Mouse (Mus musculus): ENCODE data around the gene Hoxa3. TPM values are rescaled to one million over a fixed set of nuclear protein-coding genes. Genes with fewer than 3 reads are reported as not detected.
A peak's percentile ranks its signal among the peaks of the same experiment; 100 is the strongest.

Hoxa3 gene
- polyA plus RNA-seq, 1 experiment from 2014 or later: 0.91 TPM

- Histone ChIP-seq H3K4me2 (ENCODE audit: low read depth, low read length) (peak overlapping the region; percentile 19), H3K27me3 (ENCODE audit: control insufficient read depth, insufficient read depth, low read length) (peaks cover 71% of the 10 kb centered on the region), H3K4me1 (ENCODE audit: control insufficient read depth, insufficient read depth, low read length) (no peaks in the 10 kb centered on the region; the same call in 1 of the 2 replicates), H3K9ac (replicated peaks; ENCODE audit: low read length) (peak overlapping the region; percentile 30), H3K4me3 (ENCODE audit: low read depth, low read length) (peak overlapping the region; percentile 17), H3K27ac (replicated peaks; ENCODE audit: low read depth, low read length) (peak overlapping the region; percentile 41), H3K36me3 (replicated peaks; ENCODE audit: control insufficient read depth, insufficient read depth, low read depth, low read length) (no peaks in the 10 kb centered on the region), H3K9me3 (replicated peaks; ENCODE audit: control insufficient read depth, low read length) (no peaks in the 10 kb centered on the region)
- under 1% methylated on average over 40 of the region's 40 CpGs for whole genome bisulfite sequencing
- ATAC-seq (replicated peaks; ENCODE audit: insufficient number of reproducible peaks, low FRiP score, low TSS enrichment, low read depth) (no peak; the same call in 1 of the 2 replicates), DNase-seq (ENCODE audit: low spot score) (no peak)
Observed at GRCm38 (mm10) chr6:52170166-52170897, 42.8 kb downstream of the Hoxa3 start.

GRCm38 (mm10) chr6:52169499-52170165 is 43.5 kb downstream of the Hoxa3 start:
- no peaks in the 10 kb centered on the region for H3K9me3 ChIP-seq (replicated peaks; ENCODE audit: control insufficient read depth, low read length)
- ATAC-seq (replicated peaks; ENCODE audit: insufficient number of reproducible peaks, low FRiP score, low TSS enrichment, low read depth) (no peak), DNase-seq (ENCODE audit: low spot score) (no peak)
- H3K4me1 ChIP-seq (ENCODE audit: control insufficient read depth, insufficient read depth, low read length): no peaks in the 10 kb centered on the region; the same call in 1 of the 2 replicates
- peak overlapping the region; percentile 17 for H3K4me3 ChIP-seq (ENCODE audit: low read depth, low read length)
- H3K36me3 ChIP-seq (replicated peaks; ENCODE audit: control insufficient read depth, insufficient read depth, low read depth, low read length): no peaks in the 10 kb centered on the region
- WGBS: 6% methylated on average over 15 of the region's 16 CpGs
- H3K4me2 ChIP-seq (ENCODE audit: low read depth, low read length): peak overlapping the region; percentile 19
- peaks cover 67% of the 10 kb centered on the region for H3K27me3 ChIP-seq (ENCODE audit: control insufficient read depth, insufficient read depth, low read length)
- H3K27ac ChIP-seq (replicated peaks; ENCODE audit: low read depth, low read length): peak overlapping the region; percentile 41; the same call in 1 of the 2 replicates
- H3K9ac ChIP-seq (replicated peaks; ENCODE audit: low read length): peak overlapping the region; percentile 30; the same call in 1 of the 2 replicates

GRCm38 (mm10) chr6:52168191-52169055 is 44.7 kb downstream of the Hoxa3 start:
- DNase-seq (ENCODE audit: low spot score): no peak
- peaks cover 79% of the 10 kb centered on the region for H3K27me3 ChIP-seq (ENCODE audit: control insufficient read depth, insufficient read depth, low read length)
- ATAC-seq (replicated peaks; ENCODE audit: insufficient number of reproducible peaks, low FRiP score, low TSS enrichment, low read depth): no peak
- H3K36me3 ChIP-seq (replicated peaks; ENCODE audit: control insufficient read depth, insufficient read depth, low read depth, low read length): no peaks in the 10 kb centered on the region
- peak overlapping the region; percentile 60; the same call in 1 of the 2 replicates for H3K27ac ChIP-seq (replicated peaks; ENCODE audit: low read depth, low read length)
- H3K9ac ChIP-seq (replicated peaks; ENCODE audit: low read length): peak overlapping the region; percentile 62
- under 1% methylated on average over 42 of the region's 42 CpGs for WGBS
- peak overlapping the region; percentile 24 for H3K4me3 ChIP-seq (ENCODE audit: low read depth, low read length)
- H3K4me1 ChIP-seq (ENCODE audit: control insufficient read depth, insufficient read depth, low read length): no peaks in the 10 kb centered on the region; the same call in 1 of the 2 replicates
- no peaks in the 10 kb centered on the region for H3K9me3 ChIP-seq (replicated peaks; ENCODE audit: control insufficient read depth, low read length)
- H3K4me2 ChIP-seq (ENCODE audit: low read depth, low read length): peak overlapping the region; percentile 44

GRCm38 (mm10) chr6:52167736-52168161 is 45.4 kb downstream of the Hoxa3 start:
- no peak for DNase-seq (ENCODE audit: low spot score)
- H3K9ac ChIP-seq (replicated peaks; ENCODE audit: low read length): peak overlapping the region; percentile 62
- peak overlapping the region; percentile 15 for H3K4me2 ChIP-seq (ENCODE audit: low read depth, low read length)
- ATAC-seq (replicated peaks; ENCODE audit: insufficient number of reproducible peaks, low FRiP score, low TSS enrichment, low read depth): no peak
- H3K4me1 ChIP-seq (ENCODE audit: control insufficient read depth, insufficient read depth, low read length): no peaks in the 10 kb centered on the region; the same call in 1 of the 2 replicates
- no peaks in the 10 kb centered on the region for H3K36me3 ChIP-seq (replicated peaks; ENCODE audit: control insufficient read depth, insufficient read depth, low read depth, low read length)
- peak overlapping the region; percentile 24 for H3K4me3 ChIP-seq (ENCODE audit: low read depth, low read length)
- peak overlapping the region; percentile 60; the same call in 1 of the 2 replicates for H3K27ac ChIP-seq (replicated peaks; ENCODE audit: low read depth, low read length)
- peaks cover 79% of the 10 kb centered on the region for H3K27me3 ChIP-seq (ENCODE audit: control insufficient read depth, insufficient read depth, low read length)
- H3K9me3 ChIP-seq (replicated peaks; ENCODE audit: control insufficient read depth, low read length): no peaks in the 10 kb centered on the region
- under 1% methylated on average over 14 of the region's 14 CpGs for WGBS

GRCm38 (mm10) chr6:52167176-52167575 is 46.0 kb downstream of the Hoxa3 start:
- Histone ChIP-seq H3K27ac (replicated peaks; ENCODE audit: low read depth, low read length) (peak overlapping the region; percentile 60; the same call in 1 of the 2 replicates), H3K4me2 (ENCODE audit: low read depth, low read length) (peak overlapping the region; percentile 15; the same call in 1 of the 2 replicates), H3K27me3 (ENCODE audit: control insufficient read depth, insufficient read depth, low read length) (peaks cover 74% of the 10 kb centered on the region), H3K9ac (replicated peaks; ENCODE audit: low read length) (peak overlapping the region; percentile 62), H3K4me3 (ENCODE audit: low read depth, low read length) (peak overlapping the region; percentile 34), H3K36me3 (replicated peaks; ENCODE audit: control insufficient read depth, insufficient read depth, low read depth, low read length) (no peaks in the 10 kb centered on the region), H3K4me1 (ENCODE audit: control insufficient read depth, insufficient read depth, low read length) (no peaks in the 10 kb centered on the region; the same call in 1 of the 2 replicates), H3K9me3 (replicated peaks; ENCODE audit: control insufficient read depth, low read length) (no peaks in the 10 kb centered on the region)
- 7% methylated on average over 1 of the region's 1 CpGs for WGBS
- DNase-seq (ENCODE audit: low spot score) (no peak), ATAC-seq (replicated peaks; ENCODE audit: insufficient number of reproducible peaks, low FRiP score, low TSS enrichment, low read depth) (no peak)

- Histone ChIP-seq H3K27ac (replicated peaks; ENCODE audit: low read depth, low read length) (peak overlapping the region; percentile 16; the same call in 1 of the 2 replicates), H3K4me3 (ENCODE audit: low read depth, low read length) (peak overlapping the region; percentile 34), H3K9ac (replicated peaks; ENCODE audit: low read length) (peak overlapping the region; percentile 62), H3K36me3 (replicated peaks; ENCODE audit: control insufficient read depth, insufficient read depth, low read depth, low read length) (no peaks in the 10 kb centered on the region), H3K27me3 (ENCODE audit: control insufficient read depth, insufficient read depth, low read length) (peaks cover 68% of the 10 kb centered on the region), H3K4me1 (ENCODE audit: control insufficient read depth, insufficient read depth, low read length) (no peaks in the 10 kb centered on the region), H3K9me3 (replicated peaks; ENCODE audit: control insufficient read depth, low read length) (no peaks in the 10 kb centered on the region), H3K4me2 (ENCODE audit: low read depth, low read length) (0 out of 2 replicates have a peak overlapping the region, but pooled peaks have one; percentile 2)
- DNase-seq (ENCODE audit: low spot score) (no peak), ATAC-seq (replicated peaks; ENCODE audit: insufficient number of reproducible peaks, low FRiP score, low TSS enrichment, low read depth) (no peak)
- under 1% methylated on average over 4 of the region's 4 CpGs for WGBS
Observed at GRCm38 (mm10) chr6:52166431-52167077, 46.6 kb downstream of the Hoxa3 start.

Data from embryonic facial prominence, embryonic 11.5 days (tissue).